Mouse (Mus musculus): ENCODE results near the gene Hist1h4h. TPM values are rescaled to one million over a fixed set of nuclear protein-coding genes. Genes with fewer than 3 reads are reported as not detected.
A peak's percentile ranks its signal among the peaks of the same experiment; 100 is the strongest.
"Not testable (repeated sequence)": the region's sequence is repeated elsewhere in the genome, so short reads cannot be mapped to it uniquely, and the experiment has no call there.

Hist1h4h gene
- polyA plus RNA-seq, 1 experiment: 21.5 TPM

GRCm38 (mm10) chr13:23561883-23562659, 31.2 kb downstream of the Hist1h4h start, which contains the start of gene Hist1h3e:
TSS of gene Hist1h3e (minus strand) at chr13:23562369.
- H3K36me3 ChIP-seq (ENCODE audit: control insufficient read depth, insufficient read depth); H3ac ChIP-seq (ENCODE audit: control insufficient read depth, insufficient read length); H3K27me3 ChIP-seq (ENCODE audit: control insufficient read depth, insufficient read depth, insufficient read length); H3K79me2 ChIP-seq (ENCODE audit: control insufficient read depth, insufficient read depth): not testable (repeated sequence)
- TF ChIP-seq POLR2AphosphoS2 (IDR thresholded peaks at IDR 0.05; ENCODE audit: insufficient read length, low read depth): peak; percentile 95
- peak within 1 kb of the TSS; percentile 28 for H3K4me3 ChIP-seq
- H3K4me2 ChIP-seq (ENCODE audit: low read depth): peak within 1 kb of the TSS; percentile 99

GRCm38 (mm10) chr13:23562699-23563462, 32.0 kb downstream of the Hist1h4h start:
- TF ChIP-seq POLR2AphosphoS2 (IDR thresholded peaks at IDR 0.05; ENCODE audit: insufficient read length, low read depth): no peak
- TF ChIP-seq TCF12 (IDR thresholded peaks at IDR 0.05; ENCODE audit: insufficient read depth, poor library complexity, severe bottlenecking): no peak
- no peak for TF ChIP-seq MAX (IDR thresholded peaks at IDR 0.05; ENCODE audit: low read depth)
- TF ChIP-seq USF1 (IDR thresholded peaks at IDR 0.05; ENCODE audit: low read depth): no peak
- TF ChIP-seq MYOD1 (IDR thresholded peaks at IDR 0.05; ENCODE audit: control insufficient read depth in 1 of 3, insufficient read length in 2 of 3, low read depth in 2 of 3): no peak
- no peak for TF ChIP-seq POLR2A (IDR thresholded peaks at IDR 0.05; ENCODE audit: insufficient read length, low read depth)
- TF ChIP-seq MYOG (IDR thresholded peaks at IDR 0.05; ENCODE audit: control insufficient read depth in 1 of 3, insufficient read depth in 1 of 3, insufficient read length in 2 of 3, low read depth in 2 of 3): no peak
- TF ChIP-seq CEBPB (IDR thresholded peaks at IDR 0.05; ENCODE audit: insufficient read depth, poor library complexity, severe bottlenecking): no peak
- TF ChIP-seq E2F4 (IDR thresholded peaks at IDR 0.05; ENCODE audit: insufficient read depth): no peak
- no peak for TF ChIP-seq REST (IDR thresholded peaks at IDR 0.05; ENCODE audit: insufficient read depth, insufficient read length)
- TF ChIP-seq SRF (IDR thresholded peaks at IDR 0.05; ENCODE audit: control insufficient read depth, insufficient read length, low read depth): no peak
- no peak for TF ChIP-seq TCF3 (IDR thresholded peaks at IDR 0.05; ENCODE audit: insufficient read length, low read depth)
- Histone ChIP-seq H3ac (ENCODE audit: control insufficient read depth, insufficient read length) (no peak overlapping the region), H3K27me3 (ENCODE audit: control insufficient read depth, insufficient read depth, insufficient read length) (no peaks in the 10 kb centered on the region), H3K79me2 (ENCODE audit: control insufficient read depth, insufficient read depth) (no peaks in the 10 kb centered on the region), H3K4me3 (peak overlapping the region; percentile 28), H3K4me2 (ENCODE audit: low read depth) (peak overlapping the region; percentile 99), H3K36me3 (ENCODE audit: control insufficient read depth, insufficient read depth) (no peaks in the 10 kb centered on the region)

GRCm38 (mm10) chr13:23564482-23564881, 33.6 kb downstream of the Hist1h4h start:
- Histone ChIP-seq H3K27me3 (ENCODE audit: control insufficient read depth, insufficient read depth, insufficient read length) (no peaks in the 10 kb centered on the region), H3K4me3 (no peak overlapping the region), H3K79me2 (ENCODE audit: control insufficient read depth, insufficient read depth) (no peaks in the 10 kb centered on the region), H3K36me3 (ENCODE audit: control insufficient read depth, insufficient read depth) (no peaks in the 10 kb centered on the region), H3K4me2 (ENCODE audit: low read depth) (no peak overlapping the region), H3ac (ENCODE audit: control insufficient read depth, insufficient read length) (no peak overlapping the region)
- no peak for TF ChIP-seq MYOG (IDR thresholded peaks at IDR 0.05; ENCODE audit: control insufficient read depth in 1 of 3, insufficient read depth in 1 of 3, insufficient read length in 2 of 3, low read depth in 2 of 3)
- no peak for TF ChIP-seq POLR2AphosphoS2 (IDR thresholded peaks at IDR 0.05; ENCODE audit: insufficient read length, low read depth)
- TF ChIP-seq CEBPB (IDR thresholded peaks at IDR 0.05; ENCODE audit: insufficient read depth, poor library complexity, severe bottlenecking): no peak
- no peak for TF ChIP-seq TCF12 (IDR thresholded peaks at IDR 0.05; ENCODE audit: insufficient read depth, poor library complexity, severe bottlenecking)
- no peak for TF ChIP-seq POLR2A (IDR thresholded peaks at IDR 0.05; ENCODE audit: insufficient read length, low read depth)
- TF ChIP-seq USF1 (IDR thresholded peaks at IDR 0.05; ENCODE audit: low read depth): no peak
- TF ChIP-seq REST (IDR thresholded peaks at IDR 0.05; ENCODE audit: insufficient read depth, insufficient read length): no peak
- no peak for TF ChIP-seq E2F4 (IDR thresholded peaks at IDR 0.05; ENCODE audit: insufficient read depth)
- TF ChIP-seq TCF3 (IDR thresholded peaks at IDR 0.05; ENCODE audit: insufficient read length, low read depth): no peak
- TF ChIP-seq MYOD1 (IDR thresholded peaks at IDR 0.05; ENCODE audit: control insufficient read depth in 1 of 3, insufficient read length in 2 of 3, low read depth in 2 of 3): no peak
- TF ChIP-seq SRF (IDR thresholded peaks at IDR 0.05; ENCODE audit: control insufficient read depth, insufficient read length, low read depth): no peak
- TF ChIP-seq MAX (IDR thresholded peaks at IDR 0.05; ENCODE audit: low read depth): no peak

GRCm38 (mm10) chr13:23570261-23571021, 39.6 kb downstream of the Hist1h4h start:
- Histone ChIP-seq H3K4me3 (peak overlapping the region; percentile 27), H3K4me2 (ENCODE audit: low read depth) (peak overlapping the region; percentile 61)
- TF ChIP-seq POLR2A (IDR thresholded peaks at IDR 0.05; ENCODE audit: insufficient read length, low read depth) (peak; percentile 30), POLR2AphosphoS2 (IDR thresholded peaks at IDR 0.05; ENCODE audit: insufficient read length, low read depth) (peak; percentile 31)
- not testable (repeated sequence) for H3ac ChIP-seq (ENCODE audit: control insufficient read depth, insufficient read length); H3K36me3 ChIP-seq (ENCODE audit: control insufficient read depth, insufficient read depth); H3K79me2 ChIP-seq (ENCODE audit: control insufficient read depth, insufficient read depth); H3K27me3 ChIP-seq (ENCODE audit: control insufficient read depth, insufficient read depth, insufficient read length)
